Mouse (Mus musculus) intestine, embryonic 15.5 days (tissue): ENCODE measurements around the gene Spag5. TPM values are rescaled to one million over a fixed set of nuclear protein-coding genes. Genes with fewer than 3 reads are reported as not detected.

Experiments used
- ATAC-seq: fragments of 200-750 bp; cut with Nextera tagmentation; 2 replicates; pipeline ENCODE4 v1.8.0; 2017; ENCODE audit warnings: moderate TSS enrichment, moderate library complexity
- H3K27ac ChIP-seq: fragments of 300-500 bp; sonication (generic); 2 replicates; pipeline ENCODE4 v1.5.1; 2015; ENCODE audit warnings: mild to moderate bottlenecking, inconsistent platforms
- H3K27me3 ChIP-seq: fragments of 300-500 bp; sonication (generic); replicated peaks from 2 replicates; pipeline ENCODE4 v1.6.1; 2015; ENCODE audit warnings: inconsistent platforms
- H3K36me3 ChIP-seq: fragments of 300-500 bp; sonication (generic); 2 replicates; pipeline ENCODE4 v1.6.1; 2015; ENCODE audit warnings: inconsistent platforms
- H3K4me1 ChIP-seq: fragments of 300-500 bp; sonication (generic); replicated peaks from 2 replicates; pipeline ENCODE4 v1.6.1; 2015; ENCODE audit warnings: inconsistent platforms
- H3K4me2 ChIP-seq: fragments of 300-500 bp; sonication (generic); replicated peaks from 2 replicates; pipeline ENCODE4 v1.6.1; 2015; ENCODE audit warnings: mild to moderate bottlenecking, inconsistent platforms
- H3K4me3 ChIP-seq: fragments of 300-500 bp; sonication (generic); replicated peaks from 2 replicates; pipeline ENCODE4 v1.5.1; 2015; ENCODE audit warnings: inconsistent platforms
- H3K9ac ChIP-seq: fragments of 300-500 bp; sonication (generic); 2 replicates; pipeline ENCODE4 v1.6.1; 2015; ENCODE audit warnings: inconsistent platforms
- H3K9me3 ChIP-seq: fragments of 300-500 bp; sonication (generic); 2 replicates; pipeline ENCODE4 v1.6.1; 2016; ENCODE audit warnings: inconsistent platforms
- WGBS: fragments of 180-500 bp; shearing (Covaris S2); methylation state at CpG from one replicate; pipeline ENCODE4 v1.1.7; 2015; 5-methylcytosine and 5-hydroxymethylcytosine counted together
- polyA plus RNA-seq: library from polyadenylated mRNA; unstranded; fragments of >200 nt; fragmentation: Nextera tagmentation; extraction: Ambion mirVana; gene quantifications from 2 replicates; pipeline ENCODE4 v1.2.1, GENCODE M21; 2015

Spag5 gene
- polyA plus RNA-seq, 1 experiment from 2014 or later = 28.3 TPM

- Histone ChIP-seq H3K9me3 (no peaks in the 10 kb centered on the region), H3K4me3 (no peak overlapping the region), H3K9ac (peak overlapping the region; percentile 23; the same call in 1 of the 2 replicates), H3K4me1 (peaks cover 45% of the 10 kb centered on the region), H3K27ac (0 out of 2 replicates have a peak overlapping the region, but pooled peaks have one; percentile 33), H3K36me3 (no peaks in the 10 kb centered on the region), H3K27me3 (no peaks in the 10 kb centered on the region), H3K4me2 (peak overlapping the region; percentile 92; the same call in 1 of the 2 replicates)
- WGBS = 69% methylated on average over 7 of the region's 7 CpGs
- no peak for ATAC-seq
These were observed 44.5 kb downstream of the Spag5 start for GRCm38 (mm10) chr11:78345801-78346200.

GRCm38 (mm10) chr11:78346326-78347069, 45.2 kb downstream of the Spag5 start:
- 78% methylated on average over 6 of the region's 6 CpGs for WGBS
- H3K27ac ChIP-seq = no peak overlapping the region

GRCm38 (mm10) chr11:78347070-78347754, 45.9 kb downstream of the Spag5 start:
- H3K9me3 ChIP-seq = no peaks in the 10 kb centered on the region
- no peak overlapping the region for H3K4me3 ChIP-seq
- H3K27ac ChIP-seq = no peak overlapping the region
- H3K36me3 ChIP-seq = no peaks in the 10 kb centered on the region
- peaks cover 45% of the 10 kb centered on the region for H3K4me1 ChIP-seq
- 91% methylated on average over 10 of the region's 10 CpGs for WGBS
- no peak overlapping the region for H3K9ac ChIP-seq
- H3K27me3 ChIP-seq = no peaks in the 10 kb centered on the region
- H3K4me2 ChIP-seq = no peak overlapping the region
- ATAC-seq = no peak

More at GRCm38 (mm10) chr11:78346326-78347069, 45.2 kb downstream of the Spag5 start:
- H3K27me3 ChIP-seq = no peaks in the 10 kb centered on the region
- no peak overlapping the region for H3K4me3 ChIP-seq
- no peaks in the 10 kb centered on the region for H3K9me3 ChIP-seq
- peaks cover 45% of the 10 kb centered on the region for H3K4me1 ChIP-seq
- no peak for ATAC-seq
- H3K36me3 ChIP-seq = no peaks in the 10 kb centered on the region
- H3K9ac ChIP-seq = no peak overlapping the region
- no peak overlapping the region for H3K4me2 ChIP-seq

- WGBS = 83% methylated on average over 9 of the region's 9 CpGs
- H3K36me3 ChIP-seq = no peaks in the 10 kb centered on the region
- no peaks in the 10 kb centered on the region for H3K9me3 ChIP-seq
- ATAC-seq = no peak
- H3K27me3 ChIP-seq = no peaks in the 10 kb centered on the region
- no peak overlapping the region for H3K4me2 ChIP-seq
- no peak overlapping the region for H3K27ac ChIP-seq
- no peak overlapping the region for H3K4me3 ChIP-seq
- H3K9ac ChIP-seq = no peak overlapping the region
- H3K4me1 ChIP-seq = peaks cover 42% of the 10 kb centered on the region
These were observed 46.6 kb downstream of the Spag5 start for GRCm38 (mm10) chr11:78347908-78348307.

- no peaks in the 10 kb centered on the region for H3K36me3 ChIP-seq
- no peaks in the 10 kb centered on the region for H3K27me3 ChIP-seq
- H3K9me3 ChIP-seq = no peaks in the 10 kb centered on the region
- H3K27ac ChIP-seq = no peak overlapping the region
- no peak for ATAC-seq
- 51% methylated on average over 7 of the region's 7 CpGs for WGBS
- no peak overlapping the region for H3K4me2 ChIP-seq
- peaks cover 40% of the 10 kb centered on the region for H3K4me1 ChIP-seq
- H3K4me3 ChIP-seq = no peak overlapping the region
- no peak overlapping the region for H3K9ac ChIP-seq
These were observed 47.1 kb downstream of the Spag5 start for GRCm38 (mm10) chr11:78348474-78348873.

- Histone ChIP-seq H3K27me3 (no peaks in the 10 kb centered on the region), H3K4me3 (no peak overlapping the region), H3K9me3 (no peaks in the 10 kb centered on the region), H3K9ac (no peak overlapping the region), H3K4me1 (peaks cover 31% of the 10 kb centered on the region), H3K36me3 (no peaks in the 10 kb centered on the region), H3K4me2 (no peak overlapping the region), H3K27ac (peak overlapping the region; percentile 33; the same call in 1 of the 2 replicates)
- peak; percentile 50 for ATAC-seq
- WGBS = 58% methylated on average over 4 of the region's 4 CpGs
These were observed 48.4 kb downstream of the Spag5 start for GRCm38 (mm10) chr11:78349441-78350358.

- H3K36me3 ChIP-seq = no peaks in the 10 kb centered on the region
- no peak overlapping the region for H3K4me3 ChIP-seq
- 83% methylated on average over 1 of the region's 1 CpGs for WGBS
- H3K4me2 ChIP-seq = no peak overlapping the region
- H3K9me3 ChIP-seq = no peaks in the 10 kb centered on the region
- peaks cover 11% of the 10 kb centered on the region for H3K4me1 ChIP-seq
- no peak overlapping the region for H3K9ac ChIP-seq
- ATAC-seq = no peak
- H3K27me3 ChIP-seq = no peaks in the 10 kb centered on the region
- H3K27ac ChIP-seq = no peak overlapping the region
These were observed 51.8 kb downstream of the Spag5 start for GRCm38 (mm10) chr11:78353081-78353480.

GRCm38 (mm10) chr11:78354905-78355304, 53.6 kb downstream of the Spag5 start:
- no peaks in the 10 kb centered on the region for H3K9me3 ChIP-seq
- peaks cover 11% of the 10 kb centered on the region for H3K4me1 ChIP-seq
- 78% methylated on average over 6 of the region's 6 CpGs for WGBS
- no peak overlapping the region for H3K4me2 ChIP-seq
- no peak overlapping the region for H3K4me3 ChIP-seq
- H3K36me3 ChIP-seq = no peaks in the 10 kb centered on the region
- no peak overlapping the region for H3K9ac ChIP-seq
- no peak for ATAC-seq
- no peaks in the 10 kb centered on the region for H3K27me3 ChIP-seq
- H3K27ac ChIP-seq = no peak overlapping the region

- H3K27me3 ChIP-seq = no peaks in the 10 kb centered on the region
- no peak for ATAC-seq
- H3K4me2 ChIP-seq = no peak overlapping the region
- H3K9me3 ChIP-seq = no peaks in the 10 kb centered on the region
- H3K4me1 ChIP-seq = 0 out of 2 replicates have a peak, but pooled peaks cover 8% of the 10 kb centered on the region
- WGBS = 31% methylated on average over 4 of the region's 4 CpGs
- H3K27ac ChIP-seq = no peak overlapping the region
- no peak overlapping the region for H3K4me3 ChIP-seq
- H3K36me3 ChIP-seq = no peaks in the 10 kb centered on the region
- H3K9ac ChIP-seq = no peak overlapping the region
These were observed 54.3 kb downstream of the Spag5 start for GRCm38 (mm10) chr11:78355471-78356238.

GRCm38 (mm10) chr11:78358330-78359007, 57.1 kb downstream of the Spag5 start:
- Histone ChIP-seq H3K4me1 (peaks cover 15% of the 10 kb centered on the region), H3K4me3 (no peak overlapping the region), H3K9me3 (no peaks in the 10 kb centered on the region), H3K27ac (no peak overlapping the region), H3K27me3 (no peaks in the 10 kb centered on the region), H3K36me3 (no peaks in the 10 kb centered on the region), H3K9ac (no peak overlapping the region), H3K4me2 (no peak overlapping the region)
- ATAC-seq = 0 out of 2 replicates have a peak, but pooled peaks have one; percentile 24
- WGBS = 18% methylated on average over 22 of the region's 22 CpGs
